Mouse (Mus musculus) adrenal gland, adult (tissue): ENCODE data around the gene 2310011J03Rik.
A peak's percentile ranks its signal among the peaks of the same experiment; 100 is the strongest.

Experiments used
- DNase-seq, 2 experiments: peaks; one replicate each; pipeline ENCODE4 v3.0.0; 2022 to 2023; ENCODE audit warnings: low spot score in 1 of 2; ENCODE audit not compliant: inconsistent age in 2 of 2

2310011J03Rik gene

GRCm38 (mm10) chr10:80317011-80317410 lies 3.3 kb downstream of the 2310011J03Rik start:
- no peak for DNase-seq

- peak in 1 of 2 experiments; percentile 61 for DNase-seq
Measured at GRCm38 (mm10) chr10:80316359-80316781, 4.0 kb downstream of the 2310011J03Rik start.

- no peak for DNase-seq
Measured at GRCm38 (mm10) chr10:80315315-80315714, 5.0 kb downstream of the 2310011J03Rik start.

DNA sequence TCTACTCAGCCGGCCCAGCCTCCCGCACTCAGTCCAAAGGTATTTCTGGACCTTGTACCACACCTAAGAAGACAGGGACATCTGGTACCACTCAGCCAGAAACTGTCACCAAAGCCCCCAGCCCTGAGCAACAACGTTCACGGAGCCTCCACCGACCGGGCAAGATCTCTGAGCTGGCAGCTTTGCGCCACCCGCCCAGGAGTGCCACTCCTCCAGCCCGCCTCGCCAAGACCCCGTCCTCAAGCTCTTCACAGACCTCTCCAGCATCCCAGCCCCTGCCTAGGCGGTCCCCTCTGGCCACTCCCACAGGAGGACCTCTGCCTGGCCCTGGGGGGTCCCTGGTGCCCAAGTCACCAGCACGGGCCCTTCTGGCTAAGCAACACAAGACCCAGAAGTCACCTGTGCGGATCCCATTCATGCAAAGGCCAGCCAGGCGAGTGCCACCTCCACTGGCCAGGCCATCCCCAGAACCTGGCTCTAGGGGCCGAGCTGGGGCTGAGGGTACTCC lies 5.8 kb downstream of the 2310011J03Rik start:
- DNase-seq = peak in 1 of 2 experiments; percentile 31

DNA sequence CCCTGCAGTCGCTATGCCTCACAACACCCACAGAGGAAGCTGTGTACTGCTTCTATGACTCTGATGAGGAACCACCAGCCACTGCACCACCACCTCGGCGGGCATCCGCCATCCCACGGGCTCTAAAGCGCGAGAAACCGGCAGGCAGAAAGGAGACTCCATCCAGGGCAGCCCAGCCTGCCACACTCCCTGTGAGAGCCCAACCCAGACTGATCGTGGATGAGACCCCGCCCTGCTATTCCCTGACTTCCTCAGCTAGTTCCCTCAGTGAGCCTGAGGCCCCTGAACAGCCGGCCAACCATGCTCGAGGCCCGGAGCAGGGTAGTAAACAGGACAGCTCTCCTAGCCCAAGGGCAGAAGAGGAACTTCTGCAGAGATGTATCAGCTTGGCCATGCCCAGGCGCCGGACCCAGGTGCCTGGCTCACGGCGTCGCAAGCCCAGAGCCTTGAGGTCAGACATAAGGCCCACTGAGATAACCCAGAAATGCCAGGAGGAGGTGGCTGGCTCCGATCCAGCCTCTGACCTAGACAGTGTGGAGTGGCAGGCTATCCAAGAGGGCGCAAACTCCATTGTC lies 6.6 kb downstream of the 2310011J03Rik start:
- peak in 1 of 2 experiments; percentile 42 for DNase-seq

- peak in 1 of 2 experiments; percentile 29 for DNase-seq
Measured at GRCm38 (mm10) chr10:80312586-80313504, 7.5 kb downstream of the 2310011J03Rik start.

- no peak for DNase-seq
Measured at GRCm38 (mm10) chr10:80311560-80311959, 8.8 kb downstream of the 2310011J03Rik start.

DNA sequence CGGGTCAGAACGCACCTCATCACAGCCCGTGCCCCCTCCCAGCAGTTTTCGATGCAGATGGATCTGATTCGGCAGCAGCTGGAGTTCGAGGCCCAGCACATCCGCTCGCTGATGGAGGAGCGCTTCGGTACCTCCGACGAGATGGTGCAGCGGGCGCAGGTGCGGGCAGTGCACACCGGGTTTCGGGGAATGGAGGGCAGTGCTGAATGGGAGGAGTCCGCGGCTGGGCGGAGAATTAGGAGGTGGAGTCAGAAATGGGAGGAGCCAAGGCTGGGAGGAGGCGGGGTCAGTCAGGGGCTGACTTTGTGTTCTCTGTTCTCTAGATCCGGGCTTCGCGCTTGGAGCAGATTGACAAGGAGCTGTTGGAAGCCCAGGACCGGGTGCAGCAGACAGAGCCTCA lies 15.5 kb downstream of the 2310011J03Rik start:
- no peak for DNase-seq

DNA sequence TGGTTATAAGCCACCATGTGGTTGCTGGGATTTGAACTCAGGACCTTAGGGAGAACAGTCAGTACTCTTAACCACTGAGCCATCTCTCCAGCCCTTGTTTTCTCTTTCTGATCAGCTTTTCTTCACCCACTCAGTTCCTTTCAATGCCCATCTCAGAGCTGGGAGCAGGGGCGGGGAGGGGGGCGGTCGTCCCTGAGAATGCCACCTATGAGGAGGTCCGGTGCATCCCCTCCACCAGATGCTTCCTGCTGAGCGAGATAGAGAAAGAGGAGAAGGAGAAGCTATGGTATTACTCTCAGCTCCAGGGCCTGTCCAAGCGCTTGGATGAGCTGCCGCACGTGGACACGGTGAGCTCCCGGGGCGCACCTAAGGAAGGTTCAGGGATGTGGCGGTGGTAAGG lies 15.9 kb downstream of the 2310011J03Rik start:
- DNase-seq = no peak

GRCm38 (mm10) chr10:80302471-80302881 lies 17.9 kb downstream of the 2310011J03Rik start:
- peak; percentile 73 to 84 for DNase-seq

DNA sequence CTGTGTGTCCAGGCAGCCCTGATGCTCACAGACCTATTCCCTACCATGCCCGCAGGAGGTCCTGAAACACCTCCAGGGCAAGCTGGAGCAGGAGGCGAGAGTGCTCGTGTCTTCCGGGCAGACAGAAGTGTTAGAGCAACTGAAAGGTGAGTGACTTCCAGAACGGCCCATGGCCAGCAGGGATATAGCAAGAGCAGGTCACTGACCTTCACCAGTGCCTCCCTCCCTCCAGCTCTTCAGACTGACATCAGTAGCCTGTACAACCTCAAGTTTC lies 18.3 kb downstream of the 2310011J03Rik start:
- DNase-seq = no peak

DNA sequence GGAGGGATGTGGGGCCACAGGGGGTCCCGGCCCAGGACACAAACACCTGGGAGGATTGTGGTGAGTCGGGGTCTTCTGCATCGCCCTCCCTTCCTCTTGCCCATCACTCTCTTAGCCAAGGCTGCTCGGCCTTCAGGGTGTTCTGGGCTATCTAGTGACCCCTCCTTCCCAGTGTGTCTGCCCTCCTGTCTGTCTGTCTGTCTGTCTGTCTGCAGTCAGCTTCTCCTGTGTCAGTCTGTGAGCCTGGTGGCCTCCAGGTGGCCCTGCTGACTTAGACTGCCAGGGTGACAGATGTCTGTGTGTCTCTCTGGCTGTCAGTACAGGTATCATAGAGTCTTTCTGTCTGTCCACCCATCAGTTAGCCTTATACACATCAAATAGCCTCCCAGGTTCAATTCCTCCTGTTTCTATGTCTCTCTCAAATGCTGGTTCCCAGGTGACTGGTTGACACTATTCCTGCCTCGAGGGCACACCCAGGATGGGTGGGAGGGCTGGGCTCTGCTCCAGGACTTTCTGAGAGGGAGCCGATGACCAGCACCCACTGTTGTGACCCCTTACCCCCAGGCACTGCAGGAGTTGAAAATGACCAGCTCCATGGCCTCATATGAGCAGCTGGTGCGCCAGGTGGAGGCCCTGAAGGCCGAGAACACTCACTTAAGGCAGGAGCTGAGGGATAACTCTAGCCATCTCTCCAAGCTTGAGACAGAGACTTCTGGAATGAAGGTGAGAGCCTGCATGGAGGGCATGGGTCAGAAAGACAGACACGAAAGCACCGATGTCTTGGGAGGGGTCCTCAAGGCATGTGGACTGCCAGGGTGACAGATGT lies 18.9 kb downstream of the 2310011J03Rik start:
- DNase-seq = no peak

DNA sequence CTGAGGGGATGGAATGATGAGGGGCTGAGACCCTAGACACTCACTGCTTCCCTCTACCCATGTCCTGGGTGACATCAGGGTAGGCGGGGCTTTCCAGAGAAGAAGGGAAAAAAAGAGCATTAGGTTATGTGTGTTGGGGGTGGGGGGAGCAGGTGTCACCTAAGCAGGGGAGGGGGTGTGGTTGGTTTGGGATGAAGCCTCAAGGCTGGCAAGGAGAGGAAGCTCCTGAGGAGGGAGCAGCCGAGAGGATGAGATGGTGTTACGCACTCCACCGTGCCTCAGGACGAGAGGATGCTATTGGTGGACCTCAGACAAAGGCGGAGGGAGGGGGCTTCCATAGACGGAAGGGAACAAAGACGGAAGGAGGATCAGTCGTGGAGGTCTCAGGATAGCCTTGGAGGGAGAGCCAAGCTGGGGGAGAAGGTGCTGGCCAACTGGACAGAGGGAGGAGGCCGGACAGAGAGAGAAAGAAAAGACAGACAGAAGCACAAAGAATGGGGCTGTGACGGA lies 19.6 kb downstream of the 2310011J03Rik start:
- no peak for DNase-seq

DNA sequence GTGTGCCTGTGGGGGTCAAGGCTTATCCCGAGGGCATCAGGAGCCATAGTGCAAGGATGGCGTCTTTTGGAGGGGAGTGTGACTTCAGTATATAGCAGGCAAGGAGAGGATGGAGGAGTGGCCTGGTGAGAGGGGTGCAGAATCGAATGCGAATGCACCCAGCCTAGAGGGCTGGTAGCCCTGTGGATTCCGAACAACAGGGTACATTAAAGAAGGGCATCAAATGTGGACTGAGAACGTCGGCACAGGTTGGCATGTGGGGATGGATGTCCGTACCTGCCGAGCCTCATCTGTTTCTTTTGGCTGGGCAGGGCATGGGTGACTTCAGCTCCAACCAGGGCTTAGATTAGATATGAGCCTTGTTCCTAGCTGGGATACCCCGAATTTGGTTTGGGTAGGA lies 20.5 kb downstream of the 2310011J03Rik start:
- no peak for DNase-seq

- no peak for DNase-seq
Measured at GRCm38 (mm10) chr10:80299301-80299700, 21.0 kb downstream of the 2310011J03Rik start.

GRCm38 (mm10) chr10:80298571-80299281 lies 21.6 kb downstream of the 2310011J03Rik start:
- no peak for DNase-seq

- no peak for DNase-seq
Measured at GRCm38 (mm10) chr10:80297526-80298133, 22.7 kb downstream of the 2310011J03Rik start.

DNA sequence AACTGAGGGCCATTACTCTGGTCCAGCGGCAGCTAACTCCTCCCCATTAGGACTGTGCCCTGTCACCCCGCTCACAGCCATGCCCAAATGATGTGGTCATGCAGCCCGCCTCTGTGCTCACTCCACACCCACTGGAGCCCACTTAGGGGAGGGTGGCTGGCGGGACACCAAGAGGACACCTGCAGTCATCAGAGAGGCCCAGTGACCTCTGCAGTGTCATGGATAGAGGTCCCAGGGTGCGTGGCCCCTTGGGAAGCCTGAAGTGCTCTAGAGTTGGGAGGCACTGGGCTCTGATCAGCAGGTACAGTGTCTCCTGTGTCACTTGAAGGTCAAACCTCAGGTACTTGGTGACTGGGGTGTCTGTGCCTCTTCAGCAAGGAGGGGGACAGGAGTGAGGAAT lies 23.5 kb downstream of the 2310011J03Rik start:
- DNase-seq = no peak

GRCm38 (mm10) chr10:80295618-80296425 lies 24.5 kb downstream of the 2310011J03Rik start, which contains the start of gene Apc2:
Apc2 (plus strand) TSS chr10:80295977.
- peak; percentile 78 to 94 for DNase-seq
